Mouse (Mus musculus) T-cell, adult 2 months (primary cell): ENCODE measurements around the gene Abraxas1.
A peak's percentile ranks its signal among the peaks of the same experiment; 100 is the strongest.

Experiments
- DNase-seq: peaks from one replicate; pipeline ENCODE4 v3.0.0; 2022; ENCODE audit warnings: low spot score

Gene Abraxas1

DNA sequence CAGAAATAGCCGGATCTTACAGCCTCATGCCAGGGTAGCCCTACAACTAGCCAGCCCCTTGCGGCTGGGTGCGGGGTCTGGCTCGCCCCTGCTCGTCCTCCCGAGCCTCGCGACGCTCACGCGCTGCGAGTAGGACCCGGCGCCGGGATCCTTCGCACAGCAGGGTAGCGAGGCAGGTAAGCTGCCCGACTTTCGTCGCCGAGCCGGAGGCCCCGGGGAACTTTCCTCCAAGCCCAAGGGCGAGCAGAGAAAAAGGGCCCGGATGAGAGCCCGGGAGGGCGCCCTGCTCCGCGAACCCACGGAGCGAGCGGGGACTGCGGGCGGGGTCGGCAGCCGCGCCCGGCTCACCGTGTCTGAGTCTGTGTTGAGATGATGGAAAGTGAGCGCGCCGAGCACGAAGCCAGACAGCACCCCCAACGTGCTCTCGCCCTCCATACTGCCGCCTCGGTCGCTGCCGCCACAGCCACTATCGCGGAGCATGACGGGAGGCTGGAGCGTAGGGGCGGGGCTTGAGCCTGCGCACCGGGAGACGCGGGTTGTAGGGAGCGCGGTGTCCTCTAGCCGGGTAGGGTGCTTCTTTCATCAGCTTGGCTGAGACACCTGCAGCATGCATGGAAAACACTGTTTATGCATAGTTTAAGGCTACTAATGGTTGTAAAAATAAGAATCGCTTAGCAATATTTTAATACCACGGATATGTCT is at the start of gene Abraxas1:
TSS of gene Abraxas1 (minus strand) at position 483 of the 702 bp plus-strand sequence.
- peak; percentile 84 for DNase-seq

DNA sequence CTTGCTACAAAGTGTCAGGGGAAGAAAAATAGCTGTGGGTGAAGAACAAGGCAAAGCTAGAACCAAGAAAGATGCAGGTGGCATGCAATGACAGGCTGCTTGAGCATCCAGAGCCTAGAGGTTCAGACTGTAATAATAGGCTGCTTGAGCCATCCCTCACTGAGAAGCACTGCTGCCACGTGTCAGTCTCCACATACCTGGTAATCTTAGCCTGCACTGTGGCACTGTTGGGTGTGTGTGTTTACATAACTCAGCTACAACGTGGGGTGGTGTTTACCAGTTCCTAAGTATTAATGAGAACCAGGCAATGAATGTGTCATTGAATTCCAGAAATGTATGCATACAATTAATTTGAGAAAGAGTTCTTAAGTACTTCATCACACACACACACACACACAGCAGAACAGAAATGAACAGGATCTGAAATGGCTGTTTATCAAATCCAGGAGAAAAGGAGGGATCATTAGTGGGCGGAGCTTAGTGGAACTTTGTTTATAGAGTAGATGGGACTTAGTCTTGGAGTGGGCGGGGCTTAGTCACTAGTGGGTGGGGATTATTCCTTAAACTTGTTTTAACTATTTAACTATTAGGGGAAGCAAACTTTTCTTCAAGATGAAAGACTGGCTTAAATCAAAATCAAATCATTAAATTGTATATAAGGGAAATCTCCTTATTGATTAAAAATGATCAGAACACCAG is 48.6 kb upstream of the Abraxas1 start:
- DNase-seq: no peak

DNA sequence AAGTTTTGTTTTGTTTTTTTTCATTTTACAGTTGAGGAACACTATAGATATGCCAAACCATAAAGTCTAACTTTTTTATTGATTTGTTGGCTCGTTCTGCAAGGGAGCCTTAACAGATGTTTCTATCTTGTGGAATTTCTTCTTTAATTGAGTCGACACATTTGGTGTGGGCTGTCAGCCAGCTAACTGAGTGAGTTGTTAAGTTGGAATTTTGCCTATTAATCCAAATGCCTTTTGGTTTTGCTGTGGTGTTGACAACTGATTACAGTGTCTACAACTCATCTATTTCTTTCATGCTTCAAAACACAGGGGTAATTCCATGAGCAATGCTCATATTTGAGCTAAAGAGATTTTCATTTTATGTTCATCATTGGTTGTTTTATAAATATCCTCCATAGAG is 45.4 kb upstream of the Abraxas1 start:
- DNase-seq: no peak

DNA sequence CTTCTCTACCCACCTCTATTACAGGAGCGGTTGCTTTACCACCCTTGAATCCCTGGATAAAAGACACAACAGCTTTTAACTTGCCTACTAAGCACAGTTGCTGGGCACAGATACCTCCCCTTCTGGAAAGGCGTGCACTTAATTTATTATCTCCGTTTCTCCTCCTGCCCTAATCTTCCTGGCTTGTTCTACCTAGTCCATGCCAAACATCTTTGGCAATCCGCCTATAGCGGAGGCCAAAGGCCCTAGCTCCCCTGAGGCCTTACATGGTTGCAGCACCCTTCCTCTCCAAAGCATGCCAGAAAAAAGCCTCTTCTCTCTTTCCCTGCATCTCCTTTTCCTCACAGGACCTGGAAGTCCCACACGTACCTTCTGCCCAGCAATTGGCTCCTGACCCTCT is 43.7 kb upstream of the Abraxas1 start:
- no peak for DNase-seq

DNA sequence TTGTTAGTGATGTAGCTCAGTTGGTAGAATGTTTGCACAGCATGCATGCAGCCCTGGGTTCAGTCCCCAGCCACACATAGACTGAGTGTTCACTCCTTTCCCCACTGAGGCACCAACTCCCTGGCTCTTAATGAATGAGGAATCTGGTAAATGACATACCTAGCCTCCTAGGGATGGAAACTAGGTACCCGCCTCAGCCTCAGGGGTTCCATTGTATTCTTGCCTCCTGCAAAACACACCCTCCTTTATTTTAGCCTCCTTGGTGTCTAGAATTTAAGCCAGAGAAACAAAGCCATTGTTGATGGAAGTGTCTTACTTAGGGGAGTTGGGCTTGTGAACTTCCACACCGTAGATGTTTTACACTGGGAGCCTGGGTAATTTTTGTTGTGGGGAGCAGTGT is 42.3 kb upstream of the Abraxas1 start:
- DNase-seq: no peak

DNA sequence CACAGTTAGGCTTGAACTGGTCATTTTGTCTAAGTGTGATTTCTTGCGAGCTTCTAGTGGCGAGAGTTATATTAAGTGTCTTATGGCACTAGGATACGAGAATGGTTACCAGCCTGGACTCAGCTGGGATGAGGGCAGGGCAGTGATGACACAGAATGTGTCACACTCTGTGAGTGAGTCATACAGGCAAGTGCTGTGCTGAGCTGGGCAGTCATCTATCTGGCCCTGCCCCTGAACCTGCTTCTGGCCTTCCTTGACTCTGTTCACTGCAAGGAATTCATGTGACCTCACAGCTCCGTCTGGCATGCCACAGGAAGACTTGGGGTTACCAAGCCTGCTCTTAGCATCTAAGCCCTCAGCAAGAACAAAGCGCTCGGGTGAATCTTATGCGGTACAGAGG is 41.0 kb upstream of the Abraxas1 start:
- no peak for DNase-seq

DNA sequence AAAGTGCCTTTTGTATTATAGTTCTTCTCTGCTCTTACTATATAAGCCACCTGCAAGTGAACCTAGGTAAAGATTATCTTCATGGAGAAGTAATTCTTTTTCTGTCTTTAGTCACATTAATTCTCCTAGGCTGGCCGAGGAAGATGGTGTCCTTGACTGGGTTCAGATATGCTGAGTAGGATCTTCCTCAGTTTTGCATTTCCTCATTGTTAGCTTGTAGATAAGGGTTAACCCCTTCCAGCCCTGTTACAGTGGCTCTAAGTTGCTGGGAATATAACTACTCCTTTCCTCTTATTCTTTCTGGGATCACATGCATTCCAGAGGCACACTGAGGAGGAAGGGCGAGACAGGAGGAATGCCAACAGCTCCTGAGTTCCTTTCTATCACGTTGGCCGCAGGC is 40.4 kb upstream of the Abraxas1 start:
- DNase-seq: no peak

DNA sequence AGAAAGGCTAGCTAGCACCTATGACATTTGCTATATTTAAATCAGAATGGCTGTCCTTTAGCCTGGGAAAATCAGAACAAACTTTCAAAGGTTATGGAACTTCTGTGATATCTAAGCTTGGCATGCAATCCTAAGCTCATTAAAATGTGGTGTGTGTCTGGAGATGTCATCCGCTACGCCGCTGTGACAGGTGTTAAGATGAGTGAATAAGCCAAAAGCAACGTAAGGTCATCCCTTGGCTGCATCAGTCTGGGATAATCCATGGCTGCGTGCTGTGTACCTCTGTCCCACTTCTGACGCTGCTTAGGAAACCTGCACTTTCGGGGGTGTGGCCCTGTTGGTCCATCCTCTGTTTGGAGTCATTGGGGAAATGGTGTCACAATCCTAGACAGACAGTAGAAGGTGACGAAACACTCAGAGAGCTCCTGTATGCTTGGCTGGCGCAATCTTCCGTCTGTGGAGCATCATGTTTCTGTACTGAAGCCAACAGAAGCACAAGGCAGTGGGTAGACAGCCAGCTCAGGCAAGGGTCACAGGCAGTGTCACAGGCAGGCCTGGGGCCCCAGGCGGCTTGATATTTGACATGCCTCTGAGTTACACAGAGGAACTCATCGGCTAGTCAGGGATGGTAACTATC is 39.8 kb upstream of the Abraxas1 start:
- no peak for DNase-seq

DNA sequence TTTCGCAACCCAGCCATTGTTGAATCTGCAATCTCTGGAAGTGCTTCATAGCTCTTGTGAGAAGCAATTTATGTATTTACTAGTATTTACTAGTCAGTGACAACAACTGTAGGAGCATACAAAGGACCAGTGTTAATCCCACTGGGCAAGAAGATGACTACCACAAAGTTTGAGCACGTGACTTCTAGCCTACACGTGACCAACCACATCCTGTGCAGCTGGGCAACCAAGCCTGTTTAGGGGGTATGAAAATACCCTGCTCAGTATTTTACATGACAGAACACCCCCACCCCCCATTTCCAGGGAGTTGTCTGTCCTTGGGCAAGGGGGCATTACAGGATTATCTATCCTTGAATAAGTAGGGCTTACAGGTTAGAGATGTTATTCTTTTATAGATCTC is 35.8 kb upstream of the Abraxas1 start:
- peak; percentile 10 for DNase-seq

DNA sequence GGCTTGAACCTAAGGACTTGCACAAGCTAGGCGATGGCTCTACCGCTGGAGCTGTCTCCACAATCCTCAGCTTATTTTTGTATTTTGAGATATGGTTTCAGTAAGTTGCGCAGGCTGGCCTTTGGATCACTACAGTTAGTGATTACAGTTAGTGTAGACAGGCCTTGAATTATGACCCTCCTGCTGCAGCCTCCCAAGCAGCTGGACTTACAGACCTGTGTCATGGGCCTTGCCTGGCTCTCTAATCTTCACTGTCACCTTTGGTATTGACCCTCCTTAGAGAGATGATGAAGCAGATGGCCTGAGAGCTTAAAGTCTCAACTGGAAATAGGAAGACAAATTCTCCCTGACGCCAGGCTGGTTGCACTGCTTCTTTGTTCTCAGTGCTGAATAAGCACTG is 33.2 kb upstream of the Abraxas1 start:
- no peak for DNase-seq

DNA sequence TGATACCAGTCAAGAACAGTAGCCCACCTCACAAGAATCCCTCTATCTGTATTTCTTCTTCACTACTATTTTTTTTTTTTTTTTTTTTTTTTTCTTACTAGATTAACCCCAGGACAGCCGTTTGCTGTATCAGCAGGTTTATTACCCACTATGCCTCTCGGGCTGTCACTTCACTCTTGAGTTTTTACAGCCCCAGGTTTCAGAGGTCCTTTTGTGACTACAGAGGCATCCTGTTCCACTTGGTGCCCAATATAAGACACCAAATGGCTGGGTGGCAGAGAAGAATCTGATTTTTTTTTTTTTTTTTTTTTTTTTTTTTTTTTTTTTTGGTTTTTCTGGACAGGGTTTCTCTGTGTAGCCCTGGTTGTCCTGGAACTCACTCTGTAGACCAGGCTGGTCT is 26.4 kb upstream of the Abraxas1 start:
- DNase-seq: no peak

DNA sequence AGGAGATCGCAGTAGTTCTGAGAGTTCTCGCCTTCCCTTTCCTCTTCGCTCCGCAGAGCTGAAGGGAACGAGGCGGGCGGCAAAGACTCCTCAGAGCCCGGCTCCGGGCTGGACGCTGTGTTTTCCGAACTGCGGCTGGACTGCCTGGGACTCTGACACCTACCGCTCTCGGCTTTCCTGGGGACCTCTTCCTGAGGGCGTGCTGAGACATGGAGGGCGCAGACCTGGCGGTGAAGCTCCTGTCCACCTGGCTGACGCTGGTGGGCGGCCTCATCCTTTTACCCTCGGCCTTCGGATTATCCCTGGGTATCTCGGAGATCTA is 25.8 kb upstream of the Abraxas1 start:
- DNase-seq: no peak

DNA sequence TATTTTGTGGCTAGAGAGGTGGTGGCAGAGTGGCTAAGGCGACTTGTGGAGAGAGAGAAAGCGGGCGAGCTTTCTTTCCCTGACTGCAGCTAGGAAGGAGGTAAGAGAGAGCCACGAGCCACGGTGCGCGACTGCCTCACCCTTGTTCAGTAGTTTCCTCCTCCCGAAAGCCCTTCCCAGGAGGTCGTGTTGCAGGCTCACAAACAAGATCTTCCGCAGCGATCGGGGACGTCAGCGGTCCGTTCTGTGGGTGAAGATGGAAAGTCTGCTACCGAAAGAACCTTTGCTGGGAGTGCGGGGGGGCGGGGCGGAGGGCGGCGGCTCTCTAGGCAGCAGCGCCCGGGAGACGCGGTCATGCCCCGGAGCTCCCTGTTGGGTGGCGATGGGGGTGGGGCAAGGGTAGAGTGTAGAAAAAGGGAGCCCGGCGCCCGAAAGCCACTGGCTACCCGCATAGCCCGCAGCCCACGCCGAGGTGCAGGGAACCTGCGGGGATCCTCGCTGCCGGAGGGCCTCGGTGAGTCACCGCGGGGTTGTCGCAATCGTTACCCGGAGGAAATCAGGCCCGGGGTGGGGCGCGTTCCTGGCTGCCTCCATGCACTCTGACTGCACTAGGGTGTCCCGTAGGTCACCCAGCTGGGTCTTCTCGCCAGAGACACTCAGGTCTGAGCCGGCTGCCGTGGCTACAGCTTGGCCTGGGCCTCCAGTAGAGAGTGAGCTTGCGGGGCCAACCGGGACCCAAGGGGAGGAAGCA is 25.3 kb upstream of the Abraxas1 start:
- peak; percentile 54 for DNase-seq

DNA sequence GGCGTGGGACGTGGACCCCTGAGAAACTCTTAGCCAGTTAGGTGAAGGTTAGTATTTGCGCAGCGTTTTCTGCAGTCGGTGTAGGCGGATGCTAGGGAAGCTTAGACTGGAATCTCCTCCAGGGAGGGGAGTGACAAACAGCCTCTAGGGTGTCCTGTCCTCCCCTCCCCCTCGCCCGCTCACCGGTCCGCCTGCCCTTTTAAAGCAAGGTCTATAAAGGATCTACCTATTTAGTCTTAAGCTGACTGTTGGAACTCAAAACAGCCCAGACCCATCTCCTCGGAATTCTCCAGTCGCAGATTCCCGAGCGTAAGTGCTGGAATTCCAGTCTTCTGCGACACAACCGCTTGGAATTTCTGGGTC is 24.7 kb upstream of the Abraxas1 start, which contains the start of gene Gpat3:
TSS of gene Gpat3 (plus strand) at position 229 of the 363 bp plus-strand sequence.
- DNase-seq: no peak

DNA sequence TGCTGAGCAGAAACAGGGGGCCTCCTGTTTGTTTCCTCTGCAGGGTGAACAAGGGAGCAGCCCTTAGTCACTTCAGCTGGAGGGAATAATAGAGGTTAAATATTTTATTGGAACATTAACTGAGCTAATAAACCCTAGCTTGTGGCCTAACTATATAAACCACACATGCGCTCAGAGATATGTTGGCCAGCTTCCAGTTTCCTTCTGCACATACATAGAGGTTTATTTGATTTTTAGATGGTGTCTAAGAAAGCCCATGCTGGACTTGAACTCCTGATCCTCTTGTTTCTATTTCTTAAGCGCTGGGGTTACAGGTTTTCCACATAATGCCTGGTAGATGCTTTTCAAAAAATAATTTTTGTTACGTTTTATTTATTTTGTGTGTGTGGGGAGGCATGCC is 23.7 kb upstream of the Abraxas1 start:
- DNase-seq: no peak

DNA sequence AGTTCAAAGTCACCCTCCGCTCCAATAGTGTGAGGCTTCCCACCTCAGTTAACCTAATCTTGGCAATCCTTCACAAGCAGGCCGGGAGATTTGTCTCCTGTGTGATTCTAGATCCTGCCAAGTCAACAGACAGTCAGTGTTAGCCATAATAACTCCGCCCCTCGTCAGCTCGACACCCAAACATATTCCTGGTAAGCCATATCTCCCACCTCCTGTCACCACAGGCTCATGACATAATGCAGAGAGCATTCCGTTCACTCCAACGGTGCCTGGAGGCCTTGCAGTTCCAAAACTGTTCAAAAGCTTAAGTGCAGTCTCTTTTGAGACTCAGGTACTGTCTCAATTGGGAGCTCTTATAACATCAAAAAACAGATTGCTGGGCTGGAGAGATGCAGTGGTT is 17.1 kb upstream of the Abraxas1 start:
- no peak for DNase-seq

DNA sequence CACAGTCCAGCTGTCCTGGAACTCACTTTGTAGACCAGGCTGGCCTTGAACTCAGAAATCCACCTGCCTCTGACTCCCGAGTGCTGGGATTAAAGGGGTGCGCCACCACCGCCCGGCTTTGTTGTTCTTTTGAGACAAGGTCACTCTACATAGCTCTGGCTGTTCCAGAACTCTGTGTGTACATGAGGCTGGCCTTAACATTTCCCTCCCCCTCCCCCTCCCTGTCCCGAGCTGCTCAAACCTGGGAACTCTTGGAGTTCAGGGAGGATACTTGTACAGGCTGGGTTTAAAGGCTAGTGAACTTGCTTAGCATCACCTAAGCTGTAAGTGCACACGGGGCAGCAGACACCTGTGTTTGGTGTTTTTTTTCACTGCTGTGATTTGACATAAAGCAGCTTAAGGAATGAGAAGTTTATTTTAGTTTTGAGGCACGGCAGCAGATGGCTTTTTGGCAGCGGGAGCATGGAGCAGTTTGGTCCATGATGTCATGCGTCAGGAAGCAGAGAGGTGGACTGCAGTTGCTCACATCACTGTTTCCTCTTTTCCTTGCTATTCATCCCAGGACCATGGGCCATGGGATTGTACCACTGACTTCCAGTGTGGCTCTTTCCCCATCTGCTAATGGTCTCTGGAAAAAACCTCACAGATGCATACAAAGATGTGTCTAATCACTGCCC is 15.2 kb upstream of the Abraxas1 start:
- DNase-seq: no peak

DNA sequence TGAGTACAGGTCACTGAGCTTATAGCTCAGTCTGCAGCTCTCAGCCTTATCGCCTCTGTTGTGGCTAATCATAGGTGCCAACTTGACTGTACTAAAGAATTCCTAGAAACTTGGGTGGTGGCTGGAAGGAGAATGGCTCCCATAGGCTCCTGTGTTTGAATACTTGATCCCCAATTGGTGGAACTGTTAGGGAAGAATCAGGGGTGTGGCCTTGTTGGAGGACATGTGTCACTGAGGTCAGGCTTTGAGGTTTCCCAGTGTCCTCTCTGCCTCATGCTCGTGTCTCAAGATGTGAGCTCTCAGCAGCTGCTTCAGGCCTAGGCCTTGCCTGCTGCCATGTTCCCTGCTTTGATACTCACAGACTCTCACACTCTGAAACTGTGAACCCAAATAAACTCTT is 13.1 kb upstream of the Abraxas1 start:
- DNase-seq: no peak

DNA sequence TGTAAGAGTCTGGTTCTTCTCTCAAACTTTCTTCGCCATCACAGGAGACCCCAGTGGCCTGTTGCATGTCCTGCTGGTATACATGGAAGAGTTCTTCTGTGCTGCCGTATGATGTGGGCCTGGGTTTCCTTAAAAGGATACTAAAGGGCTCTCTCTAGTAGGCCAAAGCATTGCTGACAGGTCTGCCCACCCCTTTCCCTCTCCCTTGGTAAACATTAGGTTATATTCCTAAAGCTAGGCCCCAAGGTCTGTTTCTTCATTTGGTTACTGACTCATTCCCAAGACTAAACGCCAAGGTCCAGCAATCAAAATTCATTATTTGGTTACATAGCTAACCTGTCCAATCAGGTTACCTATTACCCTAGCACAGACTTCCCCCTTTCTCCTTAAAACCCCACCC is 11.9 kb upstream of the Abraxas1 start:
- DNase-seq: no peak

DNA sequence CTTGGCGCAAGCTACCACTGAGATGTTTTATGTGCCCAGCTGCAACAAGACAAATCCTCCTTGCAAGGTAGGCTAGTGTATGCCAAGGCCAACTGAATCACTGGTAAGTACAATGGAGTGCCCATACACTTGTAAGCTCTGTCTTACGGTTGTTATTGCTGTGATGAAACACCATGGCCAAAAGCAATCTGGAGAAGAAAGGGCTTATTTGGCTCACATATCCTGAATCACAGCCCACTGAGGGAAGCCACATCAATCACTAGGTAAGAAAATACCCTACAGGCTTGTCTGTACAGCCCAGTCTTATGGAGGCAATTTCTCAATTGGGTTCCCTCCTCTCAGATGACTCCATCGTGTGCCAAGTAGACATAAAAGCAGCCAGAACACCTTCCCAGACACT is 7.9 kb upstream of the Abraxas1 start:
- no peak for DNase-seq

DNA sequence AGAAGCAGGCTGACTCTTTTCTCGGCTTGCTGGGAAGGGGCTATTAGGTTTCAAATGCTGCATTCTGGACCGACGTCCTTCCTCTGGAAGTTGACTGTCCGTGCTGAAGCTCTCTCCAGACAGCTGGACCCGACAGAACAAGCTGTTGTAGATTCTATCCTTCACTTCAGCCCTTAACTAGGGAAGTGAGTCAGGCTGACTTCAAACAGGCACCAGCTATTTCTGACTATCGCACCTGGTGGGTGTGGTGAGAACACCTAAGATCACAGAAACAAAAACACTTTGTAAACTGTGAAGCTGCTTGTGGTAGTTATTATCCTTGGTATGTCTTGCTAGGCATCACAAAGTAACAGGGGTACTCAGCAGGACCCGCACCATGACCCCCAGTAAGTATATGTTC is 5.8 kb upstream of the Abraxas1 start:
- no peak for DNase-seq

DNA sequence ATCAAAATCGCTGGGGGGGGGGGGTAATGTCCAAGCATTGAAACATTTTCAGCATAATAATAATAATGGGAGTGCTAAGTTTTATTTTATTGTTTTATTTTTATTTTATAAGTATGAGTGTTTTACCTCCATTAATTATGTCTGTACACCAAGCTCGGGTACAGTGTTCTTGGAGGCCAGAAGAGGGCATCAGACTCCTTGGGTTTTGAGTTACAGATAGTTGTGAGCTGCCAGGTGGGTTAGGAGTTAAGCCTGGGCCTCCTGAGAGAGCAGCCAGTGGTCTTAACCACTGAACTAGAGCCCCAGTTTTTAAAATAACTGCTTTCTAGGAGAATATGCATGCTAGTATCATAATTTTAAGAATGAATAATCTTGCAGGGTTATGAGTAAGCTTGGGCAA is 5.2 kb upstream of the Abraxas1 start:
- peak; percentile 23 for DNase-seq
